Mouse (Mus musculus) hindbrain, embryonic 13.5 days (tissue): ENCODE results near the gene Ttc23. TPM values are rescaled to one million over a fixed set of nuclear protein-coding genes. Genes with fewer than 3 reads are reported as not detected.

Source experiments
- ATAC-seq: fragments of 200-750 bp; cut with Nextera tagmentation; 2 replicates; pipeline ENCODE4 v1.8.0; 2017; ENCODE audit warnings: moderate TSS enrichment; ENCODE audit not compliant: low FRiP score
- H3K27ac ChIP-seq: fragments of 300-500 bp; sonication (generic); 2 replicates; pipeline ENCODE4 v1.5.1; 2015; ENCODE audit warnings: inconsistent platforms, mild to moderate bottlenecking, moderate library complexity
- H3K27me3 ChIP-seq: fragments of 300-500 bp; sonication (generic); 2 replicates; pipeline ENCODE4 v1.6.1; 2015; ENCODE audit warnings: mild to moderate bottlenecking, inconsistent platforms
- H3K36me3 ChIP-seq: fragments of 300-500 bp; sonication (generic); 2 replicates; pipeline ENCODE4 v1.6.1; 2015; ENCODE audit warnings: mild to moderate bottlenecking, inconsistent platforms
- H3K4me1 ChIP-seq: fragments of 300-500 bp; sonication (generic); replicated peaks from 2 replicates; pipeline ENCODE4 v1.6.1; 2015; ENCODE audit warnings: inconsistent platforms
- H3K4me2 ChIP-seq: fragments of 300-500 bp; sonication (generic); 2 replicates; pipeline ENCODE4 v1.6.1; 2015; ENCODE audit warnings: inconsistent platforms, mild to moderate bottlenecking, moderate library complexity
- H3K4me3 ChIP-seq: fragments of 300-500 bp; sonication (generic); 2 replicates; pipeline ENCODE4 v1.5.1; 2015; ENCODE audit warnings: mild to moderate bottlenecking, inconsistent platforms
- H3K9ac ChIP-seq: fragments of 300-500 bp; sonication (generic); 2 replicates; pipeline ENCODE4 v1.6.1; 2015; ENCODE audit warnings: mild to moderate bottlenecking, inconsistent platforms
- H3K9me3 ChIP-seq: fragments of 300-500 bp; sonication (generic); 2 replicates; pipeline ENCODE4 v1.6.1; 2016; ENCODE audit warnings: inconsistent platforms
- WGBS: fragments of 180-500 bp; shearing (Covaris S2); methylation state at CpG from one replicate; pipeline ENCODE4 v1.1.7; 2015; 5-methylcytosine and 5-hydroxymethylcytosine counted together
- polyA plus RNA-seq: library from polyadenylated mRNA; unstranded; fragments of >200 nt; fragmentation: Nextera tagmentation; extraction: Ambion mirVana; gene quantifications from 2 replicates; pipeline ENCODE4 v1.2.1, GENCODE M21; 2015

Gene Ttc23
- polyA plus RNA-seq, 1 experiment from 2014 or later, result 12.2 TPM

- no peak overlapping the region for H3K4me2 ChIP-seq
- no peak overlapping the region for H3K9ac ChIP-seq
- WGBS, result 56% methylated on average over 5 of the region's 5 CpGs
- H3K27ac ChIP-seq, result no peak overlapping the region
- peaks cover 22% of the 10 kb centered on the region for H3K36me3 ChIP-seq
- no peaks in the 10 kb centered on the region for H3K9me3 ChIP-seq
- H3K27me3 ChIP-seq, result no peaks in the 10 kb centered on the region
- H3K4me3 ChIP-seq, result no peak overlapping the region
- no peak for ATAC-seq
- no peaks in the 10 kb centered on the region for H3K4me1 ChIP-seq
Measured at GRCm38 (mm10) chr7:67730431-67731110, 83.4 kb downstream of the Ttc23 start.

DNA sequence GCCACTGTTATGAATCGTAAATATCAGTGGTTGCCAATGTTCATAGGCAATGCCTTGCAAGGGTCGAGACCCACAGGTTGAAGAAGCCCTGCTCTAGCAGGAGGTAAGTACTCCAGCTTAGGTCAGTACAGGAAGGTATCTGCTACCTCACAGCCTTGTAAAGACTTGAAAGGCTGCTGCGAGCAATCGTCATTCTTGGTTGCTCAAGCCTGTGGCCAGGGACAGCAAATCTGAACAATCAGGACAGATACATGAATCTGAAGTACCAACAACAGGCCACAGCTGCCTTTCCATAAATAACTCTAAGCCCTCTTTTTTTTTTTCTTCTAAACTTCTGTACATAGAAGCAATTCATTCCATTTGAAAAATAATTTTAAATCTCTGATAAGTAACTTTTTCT lies 85.1 kb downstream of the Ttc23 start:
- WGBS, result 88% methylated on average over 4 of the region's 4 CpGs
- no peak for ATAC-seq
- Histone ChIP-seq H3K9ac (no peak overlapping the region), H3K27me3 (no peaks in the 10 kb centered on the region), H3K4me3 (no peak overlapping the region), H3K27ac (no peak overlapping the region), H3K4me1 (peaks cover 8% of the 10 kb centered on the region), H3K4me2 (no peak overlapping the region), H3K36me3 (peaks cover 11% of the 10 kb centered on the region), H3K9me3 (no peaks in the 10 kb centered on the region)

GRCm38 (mm10) chr7:67740382-67740781 lies 93.2 kb downstream of the Ttc23 start:
- Histone ChIP-seq H3K4me1 (peaks cover 12% of the 10 kb centered on the region), H3K36me3 (peaks cover 8% of the 10 kb centered on the region; the same call in 1 of the 2 replicates), H3K9ac (no peak overlapping the region), H3K4me3 (no peak overlapping the region), H3K27ac (no peak overlapping the region), H3K27me3 (no peaks in the 10 kb centered on the region), H3K4me2 (no peak overlapping the region), H3K9me3 (no peaks in the 10 kb centered on the region)
- no peak for ATAC-seq
- WGBS, result 93% methylated on average over 4 of the region's 4 CpGs

DNA sequence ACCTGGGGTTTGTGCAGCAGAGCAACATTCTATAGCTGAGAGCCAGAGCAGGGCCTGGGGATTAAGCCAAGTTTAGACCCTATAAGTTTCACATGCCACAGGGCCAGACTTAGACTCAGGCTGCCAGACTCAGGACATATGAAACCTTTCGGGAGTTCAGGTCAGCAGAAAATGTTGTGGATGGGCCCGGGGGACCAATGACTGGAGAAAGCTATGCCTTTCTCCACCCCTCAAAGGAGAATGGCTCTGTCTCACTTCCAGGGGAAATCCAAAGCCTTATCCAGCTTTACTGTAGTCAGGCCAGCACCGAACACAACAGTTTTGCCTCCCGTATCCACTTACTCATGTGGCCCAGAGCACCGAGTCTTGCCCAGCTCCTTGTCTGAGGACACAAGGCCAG lies 93.6 kb downstream of the Ttc23 start:
- Histone ChIP-seq H3K36me3 (peaks cover 8% of the 10 kb centered on the region; the same call in 1 of the 2 replicates), H3K4me3 (no peak overlapping the region), H3K4me1 (peaks cover 12% of the 10 kb centered on the region), H3K9ac (no peak overlapping the region; the same call in 1 of the 2 replicates), H3K27ac (no peak overlapping the region), H3K27me3 (no peaks in the 10 kb centered on the region), H3K4me2 (no peak overlapping the region), H3K9me3 (no peaks in the 10 kb centered on the region)
- ATAC-seq, result no peak
- WGBS, result 88% methylated on average over 5 of the region's 5 CpGs

DNA sequence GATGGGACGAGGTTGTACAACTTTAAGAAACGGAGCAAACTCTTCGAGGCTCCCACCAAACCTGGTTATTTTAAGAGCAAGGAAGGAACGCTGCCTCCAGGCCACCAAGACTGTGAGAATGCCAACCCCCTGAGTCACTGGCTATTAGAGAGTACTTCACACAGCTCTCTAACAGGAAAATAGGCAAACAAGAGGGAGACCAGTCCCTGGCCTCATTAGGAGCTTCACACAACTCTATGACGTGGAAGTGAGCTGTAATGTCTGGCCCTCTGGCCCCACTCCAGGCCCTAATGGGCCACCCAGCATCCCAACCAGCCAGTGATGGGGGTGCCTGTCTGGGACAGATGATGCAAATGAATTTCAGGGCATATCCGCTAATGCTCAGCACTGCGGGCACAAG lies 94.5 kb downstream of the Ttc23 start:
- no peaks in the 10 kb centered on the region for H3K9me3 ChIP-seq
- ATAC-seq, result no peak
- peaks cover 8% of the 10 kb centered on the region; the same call in 1 of the 2 replicates for H3K36me3 ChIP-seq
- no peak overlapping the region for H3K4me2 ChIP-seq
- 0 out of 2 replicates have a peak, but pooled peaks cover 4% of the 10 kb centered on the region for H3K4me1 ChIP-seq
- no peaks in the 10 kb centered on the region for H3K27me3 ChIP-seq
- 85% methylated on average over 7 of the region's 7 CpGs for WGBS
- no peak overlapping the region for H3K9ac ChIP-seq
- no peak overlapping the region for H3K4me3 ChIP-seq
- no peak overlapping the region for H3K27ac ChIP-seq

- Histone ChIP-seq H3K4me2 (no peak overlapping the region), H3K27ac (no peak overlapping the region), H3K9ac (no peak overlapping the region), H3K9me3 (no peaks in the 10 kb centered on the region), H3K36me3 (peaks cover 8% of the 10 kb centered on the region; the same call in 1 of the 2 replicates), H3K4me3 (no peak overlapping the region), H3K27me3 (no peaks in the 10 kb centered on the region), H3K4me1 (peaks cover 22% of the 10 kb centered on the region)
- WGBS, result 94% methylated on average over 4 of the region's 4 CpGs
- no peak for ATAC-seq
Measured at GRCm38 (mm10) chr7:67747731-67748305, 100.6 kb downstream of the Ttc23 start.

DNA sequence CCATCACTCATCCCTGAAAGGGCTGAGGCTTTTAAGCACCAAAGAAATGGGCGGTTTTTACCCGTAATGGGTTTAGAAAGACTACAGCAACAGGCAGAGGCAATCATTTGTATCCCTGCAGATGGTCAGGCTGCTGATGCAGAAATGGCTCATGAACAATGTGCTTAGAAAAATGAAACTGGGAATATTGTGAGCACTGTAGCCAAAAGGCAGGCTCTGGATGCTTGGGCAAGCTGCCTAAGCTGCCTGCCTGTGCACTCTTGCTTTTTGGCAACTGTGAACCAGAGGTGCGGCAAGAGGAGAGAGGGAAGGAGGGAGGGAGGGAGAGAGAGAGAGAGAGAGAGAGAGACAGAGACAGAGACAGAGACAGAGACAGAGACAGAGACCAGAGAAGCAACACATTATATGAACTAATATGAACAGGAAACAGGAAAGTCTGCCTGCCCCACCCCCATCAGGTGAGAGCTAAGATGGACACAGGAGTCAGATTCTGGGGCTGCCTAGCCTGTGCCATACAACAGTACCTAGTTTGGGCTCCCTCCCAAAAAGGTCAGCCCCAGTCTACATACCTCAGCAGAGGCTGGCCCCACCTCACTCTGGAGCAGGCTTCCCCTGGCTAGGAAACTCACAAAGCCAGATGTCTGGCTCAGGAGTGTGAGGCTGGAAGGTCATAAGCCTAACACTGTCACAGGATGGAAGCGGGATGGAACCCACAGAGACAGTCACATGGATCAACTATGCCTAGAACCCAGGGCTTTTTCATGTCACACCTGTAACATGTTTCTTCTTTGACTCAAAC lies 102.4 kb downstream of the Ttc23 start:
- H3K9ac ChIP-seq, result 0 out of 2 replicates have a peak overlapping the region, but pooled peaks have one; percentile 35
- no peak overlapping the region for H3K4me2 ChIP-seq
- peaks cover 2% of the 10 kb centered on the region; the same call in 1 of the 2 replicates for H3K36me3 ChIP-seq
- 58% methylated on average over 4 of the region's 4 CpGs for WGBS
- H3K27me3 ChIP-seq, result no peaks in the 10 kb centered on the region
- no peak for ATAC-seq
- H3K9me3 ChIP-seq, result no peaks in the 10 kb centered on the region
- H3K4me1 ChIP-seq, result peaks cover 22% of the 10 kb centered on the region
- H3K27ac ChIP-seq, result no peak overlapping the region
- H3K4me3 ChIP-seq, result no peak overlapping the region

DNA sequence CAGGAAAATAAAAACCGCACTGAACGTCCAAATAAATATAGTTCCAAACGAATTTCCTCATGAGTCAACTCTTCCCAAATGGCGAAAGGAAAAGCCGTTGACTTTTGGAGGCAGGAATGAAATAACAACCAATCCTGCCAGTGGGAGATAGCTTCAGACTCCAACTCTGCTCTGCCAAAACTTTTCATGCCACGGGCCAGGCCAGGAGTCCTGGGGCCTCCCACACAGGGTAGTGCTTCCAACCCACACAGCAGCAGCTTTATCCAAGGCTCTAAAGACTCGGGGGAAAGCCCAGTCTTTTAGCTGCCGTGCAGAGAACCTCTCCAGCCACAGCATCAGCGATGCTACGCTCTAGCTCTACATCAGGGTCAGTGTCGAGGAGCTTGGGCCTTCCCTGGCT lies 107.4 kb downstream of the Ttc23 start:
- no peak for ATAC-seq
- Histone ChIP-seq H3K27ac (no peak overlapping the region), H3K4me3 (no peak overlapping the region), H3K36me3 (no peaks in the 10 kb centered on the region), H3K9me3 (no peaks in the 10 kb centered on the region), H3K4me1 (peaks cover 18% of the 10 kb centered on the region), H3K9ac (no peak overlapping the region), H3K27me3 (peaks cover 17% of the 10 kb centered on the region), H3K4me2 (no peak overlapping the region)
- WGBS, result 79% methylated on average over 11 of the region's 11 CpGs

DNA sequence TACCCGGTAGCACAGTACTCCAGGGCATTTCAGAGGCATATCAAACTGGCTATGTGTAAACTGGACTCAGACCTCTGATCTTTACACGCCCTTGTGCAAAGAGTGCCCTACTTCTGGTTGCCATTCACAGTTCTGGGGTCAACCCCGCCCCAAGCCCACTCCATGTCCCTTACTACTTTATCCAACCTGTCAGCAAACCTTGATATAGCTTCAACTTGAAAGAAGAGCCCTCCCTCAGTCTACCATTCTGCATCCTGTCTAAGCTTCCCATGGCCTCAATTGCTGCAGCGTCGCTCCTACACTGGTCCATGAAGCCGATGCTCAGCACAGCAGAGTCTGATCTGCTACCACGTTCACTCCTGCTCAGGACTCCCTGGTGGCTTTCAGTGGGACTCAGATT lies 108.2 kb downstream of the Ttc23 start:
- no peak overlapping the region for H3K4me2 ChIP-seq
- H3K27me3 ChIP-seq, result peaks cover 17% of the 10 kb centered on the region
- 89% methylated on average over 7 of the region's 7 CpGs for WGBS
- no peak overlapping the region for H3K4me3 ChIP-seq
- peaks cover 18% of the 10 kb centered on the region for H3K4me1 ChIP-seq
- H3K9ac ChIP-seq, result no peak overlapping the region
- no peaks in the 10 kb centered on the region for H3K9me3 ChIP-seq
- H3K27ac ChIP-seq, result no peak overlapping the region
- no peaks in the 10 kb centered on the region for H3K36me3 ChIP-seq
- no peak for ATAC-seq

- no peak for ATAC-seq
Measured at GRCm38 (mm10) chr7:67756636-67757035, 109.4 kb downstream of the Ttc23 start.

DNA sequence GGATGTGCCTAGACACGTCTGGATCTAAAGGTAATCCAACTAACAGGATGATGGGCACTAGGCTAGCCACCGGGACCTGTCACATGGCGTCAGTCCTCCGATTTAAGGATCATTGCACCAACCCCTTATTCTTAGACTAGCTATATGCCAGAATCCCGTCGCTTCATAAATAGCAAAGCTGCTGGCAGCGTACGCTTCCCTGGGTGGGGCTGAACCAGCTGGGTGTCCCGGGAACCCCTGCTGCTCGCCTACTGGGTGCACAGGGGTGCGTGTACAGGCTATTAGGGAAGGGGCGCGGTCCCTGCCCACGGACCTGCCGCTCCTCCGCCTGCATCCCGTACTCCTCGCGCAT lies 111.3 kb downstream of the Ttc23 start:
- H3K4me2 ChIP-seq, result peak overlapping the region; percentile 98
- H3K27ac ChIP-seq, result peak overlapping the region; percentile 80
- ATAC-seq, result no peak
- H3K9ac ChIP-seq, result peak overlapping the region; percentile 77
- H3K4me1 ChIP-seq, result peaks cover 18% of the 10 kb centered on the region
- peak overlapping the region; percentile 64 for H3K4me3 ChIP-seq
- WGBS, result 2% methylated on average over 19 of the region's 19 CpGs
- H3K36me3 ChIP-seq, result no peaks in the 10 kb centered on the region
- H3K27me3 ChIP-seq, result peaks cover 24% of the 10 kb centered on the region
- no peaks in the 10 kb centered on the region for H3K9me3 ChIP-seq

More at GRCm38 (mm10) chr7:67756636-67757035, 109.4 kb downstream of the Ttc23 start:
- Histone ChIP-seq H3K36me3 (no peaks in the 10 kb centered on the region), H3K9ac (no peak overlapping the region), H3K27ac (no peak overlapping the region), H3K4me2 (no peak overlapping the region), H3K4me1 (peaks cover 18% of the 10 kb centered on the region), H3K9me3 (no peaks in the 10 kb centered on the region), H3K4me3 (no peak overlapping the region), H3K27me3 (peaks cover 24% of the 10 kb centered on the region)
- 87% methylated on average over 5 of the region's 5 CpGs for whole genome bisulfite sequencing

GRCm38 (mm10) chr7:67758858-67759628 lies 111.8 kb downstream of the Ttc23 start:
- Histone ChIP-seq H3K4me2 (peak overlapping the region; percentile 98), H3K9ac (peak overlapping the region; percentile 77), H3K9me3 (no peaks in the 10 kb centered on the region), H3K4me3 (peak overlapping the region; percentile 64), H3K27me3 (peaks cover 24% of the 10 kb centered on the region), H3K36me3 (no peaks in the 10 kb centered on the region), H3K27ac (peak overlapping the region; percentile 80), H3K4me1 (peaks cover 18% of the 10 kb centered on the region)
- peak; percentile 87 for ATAC-seq
- under 1% methylated on average over 92 of the region's 92 CpGs for WGBS
